Mouse (Mus musculus) olfactory bulb, adult 2 months (tissue): ENCODE measurements around the gene Prss3. TPM values are rescaled to one million over a fixed set of nuclear protein-coding genes. Genes with fewer than 3 reads are reported as not detected.
"Not testable (repeated sequence)": the region's sequence is repeated elsewhere in the genome, so short reads cannot be mapped to it uniquely, and the experiment has no call there.

Experiments used
- H3K27ac ChIP-seq: fragments of 200-500 bp; 2 replicates; pipeline ENCODE4 v1.5.1; 2012; ENCODE audit warnings: low read depth, low read length; ENCODE audit not compliant: insufficient read depth
- H3K4me1 ChIP-seq: fragments of 200-500 bp; 2 replicates; pipeline ENCODE4 v1.6.1; 2012; ENCODE audit warnings: low read length; ENCODE audit not compliant: control insufficient read depth, insufficient read depth
- H3K4me3 ChIP-seq: fragments of 200-500 bp; 2 replicates; pipeline ENCODE4 v1.5.1; 2012; ENCODE audit warnings: mild to moderate bottlenecking, low read depth, low read length, moderate library complexity; ENCODE audit not compliant: insufficient read depth
- CTCF ChIP-seq: fragments of 200-500 bp; IDR thresholded peaks from 2 replicates; pipeline ENCODE4 v1.5.1; 2012; ENCODE audit warnings: low read depth, mild to moderate bottlenecking, low read length, moderate library complexity; ENCODE audit not compliant: insufficient read depth
- POLR2A ChIP-seq: fragments of 200-500 bp; IDR thresholded peaks from 2 replicates; pipeline ENCODE4 v1.6.1; 2012; ENCODE audit warnings: mild to moderate bottlenecking, low read depth, low read length, moderate library complexity; ENCODE audit not compliant: insufficient read depth
- WGBS: fragments of 180-500 bp; shearing (Covaris S2); methylation state at CpG from one replicate; pipeline ENCODE4 v1.1.7; 2018; 5-methylcytosine and 5-hydroxymethylcytosine counted together
- polyA plus RNA-seq: library from polyadenylated mRNA; stranded (reverse); fragments of >200 nt; gene quantifications from 2 replicates; pipeline ENCODE4 v1.2.4, GENCODE M21; 2012; ENCODE audit warnings: low replicate concordance; ENCODE audit not compliant: missing spikeins, insufficient read depth, insufficient read length

The Prss3 gene
- polyA plus RNA-seq: not detected in 2 replicates

DNA sequence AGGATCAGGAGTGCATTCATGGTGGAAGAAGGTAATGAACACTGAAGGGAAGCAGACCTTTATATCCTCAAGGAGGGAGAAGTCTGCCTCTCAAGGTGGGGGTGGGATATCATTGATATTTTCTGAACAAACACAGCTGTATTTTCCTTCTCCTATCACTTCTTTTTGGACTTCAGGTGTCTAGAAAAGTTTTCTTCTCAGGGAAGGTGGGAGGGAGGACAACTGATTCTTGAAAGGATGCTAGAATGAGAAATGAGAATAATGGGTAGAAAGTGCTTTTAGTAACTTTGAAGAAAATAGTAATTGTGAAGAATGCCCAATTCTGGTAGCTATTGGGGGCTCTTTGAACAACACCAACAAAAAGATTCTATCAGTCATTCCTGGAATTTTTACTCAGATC lies at the start of gene Prss3:
TSS of gene Prss3 (minus strand) at position 101 of the 400 bp plus-strand sequence.
- not testable (repeated sequence) for H3K27ac ChIP-seq

GRCm38 (mm10) chr6:41392056-41392455 lies 14.6 kb upstream of the Prss3 start, which contains the start of gene Gm5771:
Gene Gm5771, plus strand, starts transcription at chr6:41392356.
- not testable (repeated sequence) for H3K4me1 ChIP-seq, H3K4me3 ChIP-seq

More for the DNA sequence above, at the start of gene Prss3:
- not testable (repeated sequence) for H3K4me1 ChIP-seq, H3K4me3 ChIP-seq

GRCm38 (mm10) chr6:41391640-41392039 lies 14.2 kb upstream of the Prss3 start:
- not testable (repeated sequence) for H3K27ac ChIP-seq, H3K4me1 ChIP-seq, H3K4me3 ChIP-seq
- 75% methylated on average over 1 of the region's 1 CpGs for WGBS

More at GRCm38 (mm10) chr6:41392056-41392455, 14.6 kb upstream of the Prss3 start, which contains the start of gene Gm5771:
- not testable (repeated sequence) for H3K27ac ChIP-seq

GRCm38 (mm10) chr6:41386781-41387180 lies 9.3 kb upstream of the Prss3 start:
- no peaks in the 10 kb centered on the region for H3K4me1 ChIP-seq
- no peak overlapping the region for H3K4me3 ChIP-seq
- no peak overlapping the region for H3K27ac ChIP-seq
- 76% methylated on average over 2 of the region's 2 CpGs for WGBS
- no peak for TF ChIP-seq POLR2A
- no peak for TF ChIP-seq CTCF

DNA sequence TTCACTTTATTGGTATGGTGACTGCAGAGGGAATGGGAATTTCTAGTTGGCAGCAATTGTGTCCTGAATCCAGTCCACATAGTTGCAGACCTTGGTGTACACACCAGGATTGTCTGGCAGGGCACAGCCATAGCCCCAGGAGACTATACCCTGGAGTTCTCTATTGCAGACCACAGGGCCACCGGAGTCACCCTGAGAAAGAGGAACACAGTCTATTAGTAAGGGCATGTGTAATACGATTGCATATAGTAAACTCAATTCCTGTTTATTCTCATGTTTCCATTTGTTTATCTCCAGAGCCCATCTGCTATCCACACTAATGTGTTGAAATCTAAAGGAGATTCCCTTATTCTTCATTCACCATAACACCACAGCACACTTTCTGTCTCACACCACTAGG lies 3.7 kb downstream of the Prss3 start:
- WGBS: 95% methylated on average over 2 of the region's 2 CpGs
- not testable (repeated sequence) for H3K4me1 ChIP-seq, H3K27ac ChIP-seq, H3K4me3 ChIP-seq

DNA sequence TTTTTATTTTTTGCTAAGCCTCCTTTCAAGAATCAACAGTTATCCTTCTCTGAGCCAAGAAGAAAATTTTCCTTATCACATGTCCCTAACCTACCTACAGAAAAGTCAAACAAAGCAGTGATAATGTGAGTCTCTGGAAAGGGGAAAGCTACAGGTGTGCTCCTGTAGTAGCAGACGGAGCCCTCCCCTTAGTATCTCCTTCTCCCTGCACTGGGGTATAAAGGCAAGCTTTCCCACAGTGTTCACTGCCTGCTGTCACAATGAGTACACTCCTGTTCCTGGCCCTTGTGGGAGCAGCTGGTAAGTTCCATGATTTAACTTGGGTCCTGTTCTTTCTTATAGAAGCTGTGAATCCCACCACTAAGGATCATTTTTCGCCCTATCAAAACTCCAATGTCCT lies 23.5 kb downstream of the Prss3 start, which contains the start of gene Try10:
TSS of gene Try10 (plus strand) at position 174 of the 400 bp plus-strand sequence.
- TF ChIP-seq POLR2A (no peak), CTCF (no peak)
- Histone ChIP-seq H3K27ac (no peak within 1 kb of the TSS), H3K4me3 (no peak within 1 kb of the TSS), H3K4me1 (no peaks in the 10 kb centered on the region)
- 88% methylated on average over 2 of the region's 2 CpGs for WGBS

Other genes with a start within 250 kb of the Prss3 start
- not detected in 2 replicates for gene Try4, start 75.4 kb downstream of the Prss3 start, polyA plus RNA-seq
- gene Try5, start 60.8 kb downstream of the Prss3 start, polyA plus RNA-seq: not detected in 2 replicates
- gene Try10, start 23.6 kb downstream of the Prss3 start, polyA plus RNA-seq: not detected in 2 replicates
- gene Gm5771, start 14.7 kb upstream of the Prss3 start, polyA plus RNA-seq: not detected in 2 replicates
- not detected in 2 replicates for gene Gm10334, start 68.5 kb upstream of the Prss3 start, polyA plus RNA-seq
- not detected in 2 replicates for gene Prss1, start 81.3 kb upstream of the Prss3 start, polyA plus RNA-seq
- not detected in 2 replicates for gene Prss2, start 144.1 kb upstream of the Prss3 start, polyA plus RNA-seq
- gene Ephb6, start 227.8 kb upstream of the Prss3 start, polyA plus RNA-seq: not detected in 2 replicates